In genomic region chr10:98916011-98916780, GRCm38 (mm10) we compare ENCODE assay signal across 8 mouse cellular contexts. TPM values are rescaled to one million over a fixed set of nuclear protein-coding genes. Genes with fewer than 3 reads are reported as not detected.
A peak's percentile ranks its signal among the peaks of the same experiment; 100 is the strongest.
DNase-seq lines count a peak whose midpoint lies in the region; ATAC-seq and TF ChIP-seq lines count a peak whose summit lies in the region.

No protein-coding gene starts in this region.

- TF ChIP-seq CTCF in lung, postnatal 0 days (IDR thresholded peaks at IDR 0.05), result no peak; the same call in 1 of the 2 replicates
- no peak for TF ChIP-seq CTCF in bone marrow, adult 2 months (IDR thresholded peaks at IDR 0.05; ENCODE audit: control insufficient read depth, insufficient read depth, low read length)

- H3K27ac ChIP-seq in lung, postnatal 0 days (ENCODE audit: low read length), result peak overlapping the region; percentile 100
- no peak overlapping the region for H3K27ac ChIP-seq in bone marrow, adult 2 months (ENCODE audit: control insufficient read depth, insufficient read depth, low read depth, low read length, poor library complexity)
- H3K27ac ChIP-seq in limb, embryonic 10.5 days, result peak overlapping the region; percentile 98
- peak overlapping the region; percentile 100 for H3K27ac ChIP-seq in neural tube, embryonic 14.5 days (ENCODE audit: low read depth, low read length)

- H3K4me1 ChIP-seq in lung, postnatal 0 days (ENCODE audit: insufficient read depth, low read depth, low read length), result peaks cover 3% of the 10 kb centered on the region; the same call in 1 of the 2 replicates
- H3K4me1 ChIP-seq in bone marrow, adult 2 months (ENCODE audit: control insufficient read depth, insufficient read depth, low read length), result no peaks in the 10 kb centered on the region; the same call in 1 of the 2 replicates
- H3K4me1 ChIP-seq in limb, embryonic 10.5 days, result peaks cover 16% of the 10 kb centered on the region
- peaks cover 8% of the 10 kb centered on the region; the same call in 1 of the 2 replicates for H3K4me1 ChIP-seq in neural tube, embryonic 14.5 days (ENCODE audit: control insufficient read depth, insufficient read depth, low read length)

- intact Hi-C loops in gastrocnemius, postnatal 36 days (cut with DNase I), result loop anchor here (5.0 kb wide), 2 partner anchors 71 to 86 kb away; no protein-coding TSS in a partner anchor

- H3K36me3 ChIP-seq in lung, postnatal 0 days (ENCODE audit: insufficient read depth, low read length), result no peaks in the 10 kb centered on the region
- H3K36me3 ChIP-seq in limb, embryonic 10.5 days, result no peaks in the 10 kb centered on the region
- H3K36me3 ChIP-seq in neural tube, embryonic 14.5 days (ENCODE audit: control insufficient read depth, insufficient read depth, low read length), result no peaks in the 10 kb centered on the region

- DNase-seq in lung, postnatal 0 days (ENCODE audit: low spot score), result peak; percentile 26
- no peak for DNase-seq in lung, postnatal 10 days
- peak; percentile 16 for DNase-seq in forelimb bud, embryonic 11.5 days (ENCODE audit: low read depth, low spot score)
- DNase-seq in limb, embryonic 10.5 days (ENCODE audit: low spot score), result no peak
- no peak for DNase-seq in gastrocnemius, postnatal 36 days

- H3K9ac ChIP-seq in lung, postnatal 0 days (replicated peaks; ENCODE audit: low read depth), result peak overlapping the region; percentile 97
- H3K9ac ChIP-seq in neural tube, embryonic 14.5 days (replicated peaks; ENCODE audit: low read depth, low read length), result peak overlapping the region; percentile 98

- 6% methylated on average over 22 of the region's 22 CpGs for WGBS in lung, postnatal 0 days
- 19% methylated on average over 22 of the region's 22 CpGs for WGBS in bone marrow, adult 2 months
- WGBS in limb, embryonic 10.5 days, result 10% methylated on average over 22 of the region's 22 CpGs
- 7% methylated on average over 22 of the region's 22 CpGs for WGBS in neural tube, embryonic 14.5 days

- ATAC-seq in lung, postnatal 0 days, result no peak
- ATAC-seq in neural tube, embryonic 14.5 days (ENCODE audit: low read depth), result no peak
- ATAC-seq in granulocyte monocyte progenitor cell, adult 5-6 weeks (replicated peaks; ENCODE audit: poor library complexity, severe bottlenecking), result no peak

- H3K4me2 ChIP-seq in lung, postnatal 0 days (replicated peaks; ENCODE audit: low read depth, low read length), result peak overlapping the region; percentile 79
- H3K4me2 ChIP-seq in neural tube, embryonic 14.5 days (ENCODE audit: low read depth, low read length), result peak overlapping the region; percentile 73

- no peaks in the 10 kb centered on the region for H3K9me3 ChIP-seq in lung, postnatal 0 days (ENCODE audit: low read length)
- no peaks in the 10 kb centered on the region for H3K9me3 ChIP-seq in limb, embryonic 10.5 days (replicated peaks)
- no peaks in the 10 kb centered on the region for H3K9me3 ChIP-seq in neural tube, embryonic 14.5 days (ENCODE audit: control insufficient read depth, low read length)

- TF ChIP-seq POLR2A in bone marrow, adult 2 months (IDR thresholded peaks at IDR 0.05; ENCODE audit: borderline replicate concordance, control insufficient read depth, low read depth, low read length), result no peak

- H3K27me3 ChIP-seq in lung, postnatal 0 days (replicated peaks; ENCODE audit: insufficient read depth, low read length), result no peaks in the 10 kb centered on the region
- no peaks in the 10 kb centered on the region for H3K27me3 ChIP-seq in limb, embryonic 10.5 days (ENCODE audit: low read depth, poor library complexity, severe bottlenecking)
- H3K27me3 ChIP-seq in neural tube, embryonic 14.5 days (ENCODE audit: control insufficient read depth, insufficient read depth, low read length), result no peaks in the 10 kb centered on the region

- H3K4me3 ChIP-seq in lung, postnatal 0 days (ENCODE audit: low read depth, low read length), result peak overlapping the region; percentile 98
- peak overlapping the region; percentile 75 for H3K4me3 ChIP-seq in bone marrow, adult 2 months (replicated peaks; ENCODE audit: control insufficient read depth, low read depth, low read length)
- H3K4me3 ChIP-seq in limb, embryonic 10.5 days, result peak overlapping the region; percentile 99
- H3K4me3 ChIP-seq in neural tube, embryonic 14.5 days (ENCODE audit: low read depth, low read length), result peak overlapping the region; percentile 96

- no peak for TF ChIP-seq EP300 in lung, postnatal 0 days (IDR thresholded peaks at IDR 0.05)

RNA-seq across cellular contexts. Expression of gene Atp2b1, which starts 2.0 kb away (rescaled TPM):
- polyA plus RNA-seq in lung, postnatal 0 days (2015; fragmentation: Nextera tagmentation; extraction: Ambion mirVana), result 277 and 282 TPM in 2 replicates
- polyA plus RNA-seq in bone marrow, adult 2 months (2011; ENCODE audit: insufficient read depth, insufficient read length, low replicate concordance, missing spikeins), result 25.7 and 54.1 TPM in 2 replicates
- 105 and 110 TPM in 2 replicates for polyA plus RNA-seq in limb, embryonic 10.5 days (2016; fragmentation: Nextera tagmentation; extraction: Ambion mirVana)
- 359 and 412 TPM in 2 replicates for polyA plus RNA-seq in neural tube, embryonic 14.5 days (2014; fragmentation: Nextera tagmentation; extraction: Ambion mirVana)
- total RNA-seq in granulocyte monocyte progenitor cell, adult 5-6 weeks (2014; fragmentation: Nextera tagmentation), result 32.1 and 40.7 TPM in 2 replicates
- total RNA-seq in granulocyte monocyte progenitor cell, adult 5-6 weeks (2017), result 54.3 and 61.8 TPM in 2 replicates
- total RNA-seq in gastrocnemius, postnatal 36 days (2021), result 10 to 100 TPM; 58.2 to 67.0 TPM

Comparison
In these comparisons a context has a peak if more than half of its experiments do, and no peak if none do; other contexts are left out.
1. DNase-seq: peak in lung, postnatal 0 days (single experiment) and forelimb bud, embryonic 11.5 days (single experiment); none in lung, postnatal 10 days (single experiment), limb, embryonic 10.5 days (single experiment) and gastrocnemius, postnatal 36 days (0 of 2).
2. Peak in every context shown above with its lines, with median percentiles within 50 percentile points of each other: H3K4me3 ChIP-seq.